Mouse (Mus musculus): ENCODE measurements around the gene Tmem220. TPM values are rescaled to one million over a fixed set of nuclear protein-coding genes. Genes with fewer than 3 reads are reported as not detected.
A peak's percentile ranks its signal among the peaks of the same experiment; 100 is the strongest.

The Tmem220 gene
- polyA plus RNA-seq, 1 experiment from 2014 or later: 1.8 TPM

DNA sequence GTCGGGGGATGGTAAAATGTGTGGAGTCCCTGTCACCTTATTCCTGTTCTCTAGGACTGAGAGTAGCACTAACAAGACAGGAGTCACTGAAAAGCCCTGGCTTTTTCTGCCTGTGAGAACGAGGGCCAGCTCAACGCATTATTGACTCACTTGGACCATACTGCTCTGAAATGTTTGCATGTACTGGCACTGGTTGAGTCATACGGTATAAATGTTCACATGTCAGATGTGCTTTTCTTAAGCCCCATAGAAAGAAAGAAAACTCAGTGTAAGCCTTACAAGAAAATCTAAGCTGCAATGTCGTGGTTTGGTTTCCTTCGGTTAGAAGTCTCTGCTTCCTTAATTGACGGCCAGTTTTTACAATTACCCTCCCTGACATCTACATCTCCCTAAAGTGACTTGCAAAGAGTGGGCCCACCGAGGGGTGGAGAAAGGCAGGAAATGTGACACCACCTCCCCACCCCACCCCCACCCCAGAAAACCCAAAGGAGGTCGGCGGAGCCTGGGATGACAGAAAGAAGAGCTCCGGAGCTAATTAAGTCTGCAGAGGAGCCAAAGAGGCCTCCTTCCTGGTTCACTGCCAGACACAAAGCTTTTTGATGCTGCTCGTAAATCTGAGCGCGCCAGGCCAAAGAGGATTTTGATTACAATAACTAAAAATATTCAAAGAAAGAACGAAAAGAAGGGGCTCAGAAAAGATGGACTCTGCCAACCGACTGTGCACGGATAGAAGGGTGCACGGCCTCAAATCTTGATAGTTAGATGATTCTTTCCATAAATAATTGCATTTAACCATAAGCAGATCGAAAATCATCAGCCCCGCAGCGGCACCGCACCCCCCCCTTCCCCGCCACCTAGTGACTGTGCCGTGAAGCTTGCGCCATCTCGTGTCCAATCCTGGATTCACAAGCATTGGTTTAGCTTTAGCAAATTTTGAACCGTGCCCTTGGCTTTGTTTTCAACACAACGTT lies 40.5 kb upstream of the Tmem220 start:
- ATAC-seq (replicated peaks; ENCODE audit: low FRiP score, low read depth): peak; percentile 55
- WGBS: 5% methylated on average over 28 of the region's 28 CpGs

GRCm38 (mm10) chr11:66985136-66985702 lies 39.7 kb upstream of the Tmem220 start:
- Histone ChIP-seq H3K27ac (no peak overlapping the region), H3K9me3 (replicated peaks; ENCODE audit: low read length) (no peaks in the 10 kb centered on the region), H3K9ac (ENCODE audit: low read depth, low read length) (peak overlapping the region; percentile 62), H3K4me1 (replicated peaks; ENCODE audit: insufficient read depth, low read length) (0 out of 2 replicates have a peak, but pooled peaks cover 7% of the 10 kb centered on the region), H3K4me2 (ENCODE audit: low read length) (peak overlapping the region; percentile 76), H3K27me3 (ENCODE audit: insufficient read depth, low read length) (no peaks in the 10 kb centered on the region), H3K4me3 (replicated peaks; ENCODE audit: low read depth, low read length) (peak overlapping the region; percentile 48), H3K36me3 (ENCODE audit: insufficient read depth, low read length) (no peaks in the 10 kb centered on the region)
- no peak for TF ChIP-seq CTCF (IDR thresholded peaks at IDR 0.05; ENCODE audit: low read depth)
- 18% methylated on average over 11 of the region's 11 CpGs for WGBS
- DNase-seq (ENCODE audit: low spot score): peak; percentile 22
- no peak for ATAC-seq (replicated peaks; ENCODE audit: low FRiP score, low read depth)

More for the DNA sequence above, 40.5 kb upstream of the Tmem220 start:
- H3K9ac ChIP-seq (ENCODE audit: low read depth, low read length): peak overlapping the region; percentile 62; the same call in 1 of the 2 replicates
- 0 out of 2 replicates have a peak, but pooled peaks cover 7% of the 10 kb centered on the region for H3K4me1 ChIP-seq (replicated peaks; ENCODE audit: insufficient read depth, low read length)
- peak; percentile 87 for DNase-seq (ENCODE audit: low spot score)
- no peaks in the 10 kb centered on the region for H3K27me3 ChIP-seq (ENCODE audit: insufficient read depth, low read length)
- H3K9me3 ChIP-seq (replicated peaks; ENCODE audit: low read length): no peaks in the 10 kb centered on the region
- H3K36me3 ChIP-seq (ENCODE audit: insufficient read depth, low read length): no peaks in the 10 kb centered on the region
- H3K4me3 ChIP-seq (replicated peaks; ENCODE audit: low read depth, low read length): peak overlapping the region; percentile 48
- H3K27ac ChIP-seq: 0 out of 2 replicates have a peak overlapping the region, but pooled peaks have one; percentile 25
- peak overlapping the region; percentile 76 for H3K4me2 ChIP-seq (ENCODE audit: low read length)
- TF ChIP-seq CTCF (IDR thresholded peaks at IDR 0.05; ENCODE audit: low read depth): peak; percentile 97

GRCm38 (mm10) chr11:66992150-66992549 lies 32.8 kb upstream of the Tmem220 start:
- DNase-seq (ENCODE audit: low spot score) (no peak), ATAC-seq (replicated peaks; ENCODE audit: low FRiP score, low read depth) (no peak)
- H3K27ac ChIP-seq: no peak overlapping the region
- no peak overlapping the region for H3K9ac ChIP-seq (ENCODE audit: low read depth, low read length)
- TF ChIP-seq CTCF (IDR thresholded peaks at IDR 0.05; ENCODE audit: low read depth): no peak
- H3K4me2 ChIP-seq (ENCODE audit: low read length): no peak overlapping the region
- WGBS: 82% methylated on average over 2 of the region's 2 CpGs
- no peaks in the 10 kb centered on the region for H3K4me1 ChIP-seq (replicated peaks; ENCODE audit: insufficient read depth, low read length)
- H3K4me3 ChIP-seq (replicated peaks; ENCODE audit: low read depth, low read length): no peak overlapping the region
- no peaks in the 10 kb centered on the region for H3K27me3 ChIP-seq (ENCODE audit: insufficient read depth, low read length)
- no peaks in the 10 kb centered on the region for H3K9me3 ChIP-seq (replicated peaks; ENCODE audit: low read length)
- no peaks in the 10 kb centered on the region for H3K36me3 ChIP-seq (ENCODE audit: insufficient read depth, low read length)

- no peak overlapping the region for H3K4me3 ChIP-seq (replicated peaks; ENCODE audit: low read depth, low read length)
- TF ChIP-seq CTCF (IDR thresholded peaks at IDR 0.05; ENCODE audit: low read depth): no peak
- H3K36me3 ChIP-seq (ENCODE audit: insufficient read depth, low read length): no peaks in the 10 kb centered on the region
- no peak for DNase-seq (ENCODE audit: low spot score)
- ATAC-seq (replicated peaks; ENCODE audit: low FRiP score, low read depth): no peak
- no peaks in the 10 kb centered on the region for H3K9me3 ChIP-seq (replicated peaks; ENCODE audit: low read length)
- 11% methylated on average over 1 of the region's 1 CpGs for WGBS
- H3K9ac ChIP-seq (ENCODE audit: low read depth, low read length): no peak overlapping the region
- H3K4me2 ChIP-seq (ENCODE audit: low read length): no peak overlapping the region
- no peaks in the 10 kb centered on the region for H3K27me3 ChIP-seq (ENCODE audit: insufficient read depth, low read length)
- 0 out of 2 replicates have a peak, but pooled peaks cover 3% of the 10 kb centered on the region for H3K4me1 ChIP-seq (replicated peaks; ENCODE audit: insufficient read depth, low read length)
- no peak overlapping the region for H3K27ac ChIP-seq
These were observed 31.3 kb upstream of the Tmem220 start for GRCm38 (mm10) chr11:66993674-66994073.

DNA sequence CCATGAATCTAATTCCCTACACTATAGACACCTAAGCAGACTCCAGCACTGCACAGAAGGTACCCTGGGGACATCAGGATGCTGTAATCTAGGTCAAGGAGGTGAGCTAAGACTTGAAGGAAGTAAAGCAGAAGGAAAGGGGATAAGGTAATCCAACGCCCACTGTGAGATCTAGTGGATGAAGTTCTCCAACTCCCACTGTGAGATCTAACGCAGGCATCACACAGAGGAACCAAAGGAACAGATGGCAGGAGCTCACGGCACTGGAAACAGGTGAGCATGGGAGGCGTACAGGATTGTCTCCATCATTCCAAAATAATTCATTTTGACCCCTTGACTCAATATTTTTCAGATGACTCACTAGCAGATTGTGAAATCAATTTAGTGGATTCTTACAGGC lies 28.5 kb upstream of the Tmem220 start:
- H3K27ac ChIP-seq: no peak overlapping the region
- H3K36me3 ChIP-seq (ENCODE audit: insufficient read depth, low read length): no peaks in the 10 kb centered on the region
- DNase-seq (ENCODE audit: low spot score): no peak
- 0 out of 2 replicates have a peak, but pooled peaks cover 3% of the 10 kb centered on the region for H3K4me1 ChIP-seq (replicated peaks; ENCODE audit: insufficient read depth, low read length)
- no peak overlapping the region for H3K9ac ChIP-seq (ENCODE audit: low read depth, low read length)
- no peak overlapping the region for H3K4me2 ChIP-seq (ENCODE audit: low read length)
- no peak for ATAC-seq (replicated peaks; ENCODE audit: low FRiP score, low read depth)
- WGBS: 82% methylated on average over 4 of the region's 4 CpGs
- H3K27me3 ChIP-seq (ENCODE audit: insufficient read depth, low read length): no peaks in the 10 kb centered on the region
- no peaks in the 10 kb centered on the region for H3K9me3 ChIP-seq (replicated peaks; ENCODE audit: low read length)
- no peak overlapping the region for H3K4me3 ChIP-seq (replicated peaks; ENCODE audit: low read depth, low read length)
- TF ChIP-seq CTCF (IDR thresholded peaks at IDR 0.05; ENCODE audit: low read depth): no peak
